Mouse (Mus musculus) neural tube, embryonic 14.5 days (tissue): ENCODE results near the gene Eif5a. TPM values are rescaled to one million over a fixed set of nuclear protein-coding genes. Genes with fewer than 3 reads are reported as not detected.
A peak's percentile ranks its signal among the peaks of the same experiment; 100 is the strongest.

Source experiments
- ATAC-seq: fragments of 200-750 bp; cut with Nextera tagmentation; 2 replicates; pipeline ENCODE4 v1.8.0; 2017; ENCODE audit warnings: low read depth, mild to moderate bottlenecking, moderate TSS enrichment, moderate library complexity
- H3K27ac ChIP-seq: fragments of 300-500 bp; sonication (generic); 2 replicates; pipeline ENCODE4 v1.5.1; 2014; ENCODE audit warnings: low read depth, mild to moderate bottlenecking, control low read depth, low read length, moderate library complexity, mixed read lengths
- H3K27me3 ChIP-seq: fragments of 300-500 bp; sonication (generic); 2 replicates; pipeline ENCODE4 v1.6.1; 2014; ENCODE audit warnings: low read length; ENCODE audit not compliant: control insufficient read depth, insufficient read depth
- H3K36me3 ChIP-seq: fragments of 300-500 bp; sonication (generic); 2 replicates; pipeline ENCODE4 v1.6.1; 2014; ENCODE audit warnings: low read length, mixed read lengths; ENCODE audit not compliant: control insufficient read depth, insufficient read depth
- H3K4me1 ChIP-seq: fragments of 300-500 bp; sonication (generic); 2 replicates; pipeline ENCODE4 v1.6.1; 2014; ENCODE audit warnings: low read length; ENCODE audit not compliant: control insufficient read depth, insufficient read depth
- H3K4me2 ChIP-seq: fragments of 300-500 bp; sonication (generic); 2 replicates; pipeline ENCODE4 v1.6.1; 2014; ENCODE audit warnings: mild to moderate bottlenecking, low read depth, low read length, control low read depth
- H3K4me3 ChIP-seq: fragments of 300-500 bp; sonication (generic); 2 replicates; pipeline ENCODE4 v1.5.1; 2014; ENCODE audit warnings: low read depth, low read length, control low read depth, mixed read lengths
- H3K9ac ChIP-seq: fragments of 300-500 bp; sonication (generic); replicated peaks from 2 replicates; pipeline ENCODE4 v1.6.1; 2014; ENCODE audit warnings: low read depth, mild to moderate bottlenecking, control low read depth, low read length, mixed read lengths
- H3K9me3 ChIP-seq: fragments of 300-500 bp; sonication (generic); 2 replicates; pipeline ENCODE4 v1.6.1; 2016; ENCODE audit warnings: low read length; ENCODE audit not compliant: control insufficient read depth
- WGBS: fragments of 180-500 bp; shearing (Covaris S2); extraction: QIAGEN DNeasy Blood & Tissue Kit; methylation state at CpG from one replicate; pipeline ENCODE4 v1.1.7; 2014; 5-methylcytosine and 5-hydroxymethylcytosine counted together
- polyA plus RNA-seq: library from polyadenylated mRNA; unstranded; fragments of >200 nt; fragmentation: Nextera tagmentation; extraction: Ambion mirVana; gene quantifications from 2 replicates; pipeline ENCODE4 v1.2.1, GENCODE M21; 2014

Gene Eif5a
- polyA plus RNA-seq, 1 experiment from 2014 or later: 1,037 TPM

GRCm38 (mm10) chr11:69879711-69880110 lies 42.0 kb downstream of the Eif5a start:
- H3K9me3 ChIP-seq: no peaks in the 10 kb centered on the region
- H3K27me3 ChIP-seq: no peaks in the 10 kb centered on the region
- WGBS: 50% methylated on average over 15 of the region's 15 CpGs
- H3K4me3 ChIP-seq: peak overlapping the region; percentile 38; the same call in 1 of the 2 replicates
- no peaks in the 10 kb centered on the region for H3K36me3 ChIP-seq
- no peak overlapping the region for H3K27ac ChIP-seq
- H3K4me2 ChIP-seq: peak overlapping the region; percentile 72
- ATAC-seq: no peak
- peaks cover 8% of the 10 kb centered on the region; the same call in 1 of the 2 replicates for H3K4me1 ChIP-seq
- H3K9ac ChIP-seq: no peak overlapping the region

- Histone ChIP-seq H3K9ac (no peak overlapping the region), H3K36me3 (no peaks in the 10 kb centered on the region), H3K9me3 (no peaks in the 10 kb centered on the region), H3K4me2 (no peak overlapping the region), H3K4me3 (no peak overlapping the region), H3K27ac (no peak overlapping the region), H3K27me3 (no peaks in the 10 kb centered on the region), H3K4me1 (peaks cover 8% of the 10 kb centered on the region; the same call in 1 of the 2 replicates)
- 94% methylated on average over 6 of the region's 6 CpGs for whole genome bisulfite sequencing
- ATAC-seq: no peak
These were observed 42.8 kb downstream of the Eif5a start for GRCm38 (mm10) chr11:69878952-69879351.

GRCm38 (mm10) chr11:69878399-69878798 lies 43.4 kb downstream of the Eif5a start:
- Histone ChIP-seq H3K4me3 (no peak overlapping the region), H3K27ac (no peak overlapping the region), H3K27me3 (no peaks in the 10 kb centered on the region), H3K4me1 (peaks cover 8% of the 10 kb centered on the region; the same call in 1 of the 2 replicates), H3K9me3 (no peaks in the 10 kb centered on the region), H3K9ac (no peak overlapping the region), H3K4me2 (no peak overlapping the region; the same call in 1 of the 2 replicates), H3K36me3 (no peaks in the 10 kb centered on the region)
- 88% methylated on average over 3 of the region's 3 CpGs for WGBS
- no peak for ATAC-seq

- Histone ChIP-seq H3K36me3 (no peaks in the 10 kb centered on the region), H3K9me3 (no peaks in the 10 kb centered on the region), H3K4me1 (peaks cover 8% of the 10 kb centered on the region; the same call in 1 of the 2 replicates), H3K9ac (no peak within 1 kb of the TSS), H3K4me2 (peak within 1 kb of the TSS; percentile 29), H3K4me3 (no peak within 1 kb of the TSS), H3K27ac (no peak within 1 kb of the TSS), H3K27me3 (no peaks in the 10 kb centered on the region)
- ATAC-seq: no peak
- WGBS: 89% methylated on average over 11 of the region's 11 CpGs
These were observed 43.9 kb downstream of the Eif5a start, which contains the start of gene Tmem95 for GRCm38 (mm10) chr11:69877878-69878277. Gene Tmem95, minus strand, starts transcription at chr11:69878018.

- H3K27ac ChIP-seq: no peak overlapping the region
These were observed 44.9 kb downstream of the Eif5a start for GRCm38 (mm10) chr11:69876867-69877266.

GRCm38 (mm10) chr11:69876186-69876585 lies 45.6 kb downstream of the Eif5a start:
- Histone ChIP-seq H3K4me2 (no peak overlapping the region), H3K4me1 (peaks cover 5% of the 10 kb centered on the region; the same call in 1 of the 2 replicates), H3K9ac (no peak overlapping the region), H3K4me3 (no peak overlapping the region), H3K27me3 (no peaks in the 10 kb centered on the region), H3K36me3 (no peaks in the 10 kb centered on the region), H3K9me3 (no peaks in the 10 kb centered on the region), H3K27ac (no peak overlapping the region)
- WGBS: 71% methylated on average over 7 of the region's 7 CpGs
- ATAC-seq: no peak

More at GRCm38 (mm10) chr11:69876867-69877266, 44.9 kb downstream of the Eif5a start:
- Histone ChIP-seq H3K4me3 (no peak overlapping the region), H3K9ac (no peak overlapping the region), H3K4me2 (peak overlapping the region; percentile 29), H3K27me3 (no peaks in the 10 kb centered on the region), H3K4me1 (peaks cover 8% of the 10 kb centered on the region; the same call in 1 of the 2 replicates), H3K9me3 (no peaks in the 10 kb centered on the region), H3K36me3 (no peaks in the 10 kb centered on the region)
- WGBS: 3% methylated on average over 12 of the region's 12 CpGs
- ATAC-seq: no peak

GRCm38 (mm10) chr11:69872451-69872850 lies 49.3 kb downstream of the Eif5a start:
- Histone ChIP-seq H3K4me1 (peaks cover 3% of the 10 kb centered on the region; the same call in 1 of the 2 replicates), H3K27me3 (no peaks in the 10 kb centered on the region), H3K4me2 (no peak overlapping the region), H3K9ac (no peak overlapping the region), H3K4me3 (no peak overlapping the region), H3K9me3 (no peaks in the 10 kb centered on the region), H3K27ac (no peak overlapping the region), H3K36me3 (no peaks in the 10 kb centered on the region)
- ATAC-seq: no peak
- WGBS: 84% methylated on average over 4 of the region's 4 CpGs

GRCm38 (mm10) chr11:69871822-69872221 lies 49.9 kb downstream of the Eif5a start:
- Histone ChIP-seq H3K4me1 (no peaks in the 10 kb centered on the region), H3K36me3 (no peaks in the 10 kb centered on the region), H3K27ac (no peak overlapping the region), H3K27me3 (no peaks in the 10 kb centered on the region), H3K4me2 (no peak overlapping the region), H3K9ac (no peak overlapping the region), H3K9me3 (no peaks in the 10 kb centered on the region), H3K4me3 (no peak overlapping the region)
- 90% methylated on average over 7 of the region's 7 CpGs for WGBS
- ATAC-seq: no peak

- Histone ChIP-seq H3K4me3 (no peak overlapping the region), H3K4me2 (no peak overlapping the region), H3K36me3 (no peaks in the 10 kb centered on the region), H3K4me1 (no peaks in the 10 kb centered on the region), H3K27ac (no peak overlapping the region), H3K27me3 (no peaks in the 10 kb centered on the region), H3K9me3 (no peaks in the 10 kb centered on the region), H3K9ac (no peak overlapping the region)
- no peak for ATAC-seq
- WGBS: 88% methylated on average over 2 of the region's 2 CpGs
These were observed 51.3 kb downstream of the Eif5a start for GRCm38 (mm10) chr11:69870289-69871069.
